Mouse (Mus musculus): ENCODE results near the gene Ankrd22.
A peak's percentile ranks its signal among the peaks of the same experiment; 100 is the strongest.

The Ankrd22 gene

DNA sequence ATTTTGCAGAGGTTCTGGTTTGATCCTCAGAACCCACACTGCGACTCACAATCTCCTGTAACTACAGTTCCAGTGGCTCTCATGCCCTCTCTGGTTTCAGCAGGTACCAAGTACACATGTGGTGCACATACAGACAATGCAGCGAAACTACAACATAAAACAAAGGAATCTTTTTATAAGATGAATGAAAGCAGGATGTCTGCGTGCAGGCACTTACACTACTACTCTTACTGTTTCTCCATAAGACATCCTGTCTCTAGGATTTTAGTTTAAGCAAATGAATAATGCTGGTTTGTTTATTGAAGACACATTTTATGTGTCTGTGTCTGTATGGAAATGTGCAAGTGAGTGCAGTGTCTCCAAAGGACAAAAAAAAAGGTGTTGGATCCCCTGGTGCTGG lies 15.4 kb upstream of the Ankrd22 start:
- no peak for DNase-seq (ENCODE audit: low spot score)

DNA sequence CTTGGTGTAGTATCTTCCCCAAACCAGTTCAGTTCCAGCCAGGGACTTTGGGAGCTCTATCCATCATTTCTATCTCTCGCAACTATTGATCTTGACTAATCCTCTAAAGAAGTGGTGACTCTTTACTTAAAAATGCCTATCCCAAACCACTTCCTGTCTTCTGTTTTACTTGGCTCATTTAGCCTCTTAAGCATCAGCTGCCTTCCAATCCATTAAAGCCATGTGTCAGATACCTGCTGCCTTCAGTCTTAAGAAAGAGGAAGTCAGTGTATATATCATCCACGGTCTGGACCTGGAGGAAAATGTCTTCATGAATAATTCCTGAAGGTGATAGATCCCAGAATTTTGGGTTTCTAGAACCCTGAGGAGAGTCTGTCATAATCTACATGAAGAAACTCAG lies 14.5 kb upstream of the Ankrd22 start:
- no peak for DNase-seq (ENCODE audit: low spot score)

DNA sequence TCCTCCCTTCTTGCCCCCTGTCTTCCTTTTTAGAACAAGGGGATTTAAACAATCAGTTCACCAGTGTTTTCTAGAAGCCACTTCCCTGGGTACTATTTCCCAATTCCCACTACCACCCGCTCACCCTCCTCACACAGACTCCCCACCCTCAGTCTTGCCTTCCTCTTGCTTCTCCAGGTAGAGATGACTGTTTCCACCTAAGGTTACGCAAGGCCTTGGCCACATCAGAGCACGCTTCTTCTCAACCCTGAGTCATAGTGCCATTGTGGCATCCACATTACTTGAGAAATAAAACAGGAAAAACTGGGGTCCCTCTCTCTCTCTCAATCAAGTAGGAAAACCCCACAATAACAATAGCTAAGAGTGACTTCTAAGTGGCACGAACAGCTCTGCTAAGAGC lies 13.3 kb upstream of the Ankrd22 start:
- no peak for DNase-seq (ENCODE audit: low spot score)

- DNase-seq (ENCODE audit: low spot score): no peak
Observed at GRCm38 (mm10) chr19:34174004-34174403, 8.2 kb upstream of the Ankrd22 start.

- DNase-seq (ENCODE audit: low spot score): no peak
Observed at GRCm38 (mm10) chr19:34171167-34171566, 5.3 kb upstream of the Ankrd22 start.

DNA sequence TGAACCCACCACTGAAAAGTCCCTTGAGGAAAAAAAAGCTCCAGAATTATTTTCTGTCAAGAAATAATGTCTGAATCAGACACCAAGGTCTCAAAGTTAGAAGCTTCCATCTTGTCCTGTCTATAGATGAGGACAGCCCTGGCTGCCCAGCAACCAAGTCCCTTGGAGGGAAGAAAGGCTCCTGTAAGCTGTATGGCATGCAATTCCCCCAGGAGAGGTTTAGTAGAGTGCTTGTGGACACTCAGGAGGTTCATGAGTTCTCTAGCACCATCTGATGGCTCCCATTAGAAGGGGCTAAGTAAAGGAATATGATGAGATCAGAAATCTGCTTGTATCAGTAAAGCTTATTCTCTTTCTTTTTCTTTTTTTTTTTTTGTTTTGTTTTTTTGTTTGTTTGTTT lies 3.3 kb upstream of the Ankrd22 start:
- DNase-seq (ENCODE audit: low spot score): no peak

DNA sequence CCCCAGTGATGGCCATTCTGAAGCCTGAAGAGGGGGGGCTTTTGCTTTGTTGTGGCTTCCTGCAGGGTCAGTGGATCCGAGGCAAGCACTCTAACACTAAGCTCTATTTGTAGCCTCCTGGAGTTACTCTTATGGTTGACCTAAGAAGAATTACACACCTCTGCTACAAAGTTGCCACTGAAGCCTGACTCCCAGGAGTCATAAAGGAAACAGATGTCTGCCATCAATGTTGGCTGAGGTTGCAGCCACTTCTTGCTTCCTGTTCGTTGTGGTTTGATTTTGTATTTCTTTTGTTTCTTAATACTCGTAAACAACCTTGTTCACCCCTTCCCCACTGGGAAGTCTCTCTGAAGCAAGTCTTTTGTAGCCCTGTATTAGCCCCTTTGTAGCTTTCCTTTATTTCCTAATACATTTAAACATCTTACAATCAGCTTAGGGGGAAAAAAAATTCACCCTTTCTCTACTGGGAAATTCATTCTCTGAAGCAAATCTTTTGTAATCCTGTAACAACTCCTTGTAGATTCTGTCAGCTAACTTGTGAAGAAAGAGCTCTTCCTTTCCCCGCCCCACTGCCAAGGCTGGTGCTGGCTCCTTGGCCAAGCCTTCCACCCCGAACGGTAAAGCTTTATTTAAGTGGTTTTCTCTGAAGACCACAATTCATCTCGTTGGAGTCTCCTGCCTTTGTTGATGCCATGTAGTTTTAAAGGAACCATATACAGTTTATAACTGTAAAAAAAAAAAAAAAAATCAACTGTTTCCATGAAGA lies 2.2 kb upstream of the Ankrd22 start:
- DNase-seq (ENCODE audit: low spot score): no peak

- DNase-seq (ENCODE audit: low spot score): no peak
Observed at GRCm38 (mm10) chr19:34166386-34166785, 533 bp upstream of the Ankrd22 start.

GRCm38 (mm10) chr19:34162693-34163092 lies 3.2 kb downstream of the Ankrd22 start:
- no peak for DNase-seq (ENCODE audit: low spot score)

DNA sequence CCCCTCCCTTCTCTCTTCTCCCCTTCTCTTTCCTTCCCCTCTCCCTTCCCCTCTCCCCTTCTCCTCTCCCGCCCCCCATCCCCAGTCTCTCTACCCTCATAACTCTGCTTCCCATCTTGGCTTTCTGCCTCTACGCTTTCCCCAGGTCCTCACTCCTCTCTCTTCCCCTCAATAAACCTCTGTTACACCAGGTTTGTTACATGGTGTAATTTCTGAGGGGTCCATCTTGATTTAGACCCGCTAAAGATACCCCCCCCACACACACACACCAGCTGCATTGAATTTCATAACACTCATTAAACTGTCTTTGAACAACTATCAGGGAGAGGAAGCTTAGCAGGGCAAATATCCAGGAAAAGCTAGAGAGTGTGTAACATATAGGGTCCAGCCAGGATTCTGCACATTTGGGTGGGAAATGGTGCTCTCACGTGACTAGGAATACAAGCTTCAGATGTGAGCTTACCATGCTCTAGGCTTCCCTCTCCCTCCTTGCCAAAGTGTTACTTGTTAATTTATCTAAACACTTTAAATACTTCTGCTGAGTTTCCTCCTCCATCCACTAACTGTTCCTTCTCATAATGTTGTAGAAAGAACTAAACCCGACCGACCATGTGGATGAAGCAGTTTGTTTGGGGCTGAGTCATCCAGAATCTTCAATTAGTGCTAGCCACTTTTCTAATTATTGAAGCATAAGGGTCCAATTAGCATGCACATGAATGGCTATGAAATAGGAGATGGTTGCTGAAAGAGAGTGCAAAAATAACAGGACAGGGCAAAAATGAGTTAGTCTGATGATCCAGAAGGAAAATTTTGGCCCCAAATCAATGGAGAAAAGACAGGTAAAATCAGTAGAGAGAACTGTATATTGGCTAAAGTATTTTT lies 12.3 kb downstream of the Ankrd22 start:
- no peak for DNase-seq (ENCODE audit: low spot score)

DNA sequence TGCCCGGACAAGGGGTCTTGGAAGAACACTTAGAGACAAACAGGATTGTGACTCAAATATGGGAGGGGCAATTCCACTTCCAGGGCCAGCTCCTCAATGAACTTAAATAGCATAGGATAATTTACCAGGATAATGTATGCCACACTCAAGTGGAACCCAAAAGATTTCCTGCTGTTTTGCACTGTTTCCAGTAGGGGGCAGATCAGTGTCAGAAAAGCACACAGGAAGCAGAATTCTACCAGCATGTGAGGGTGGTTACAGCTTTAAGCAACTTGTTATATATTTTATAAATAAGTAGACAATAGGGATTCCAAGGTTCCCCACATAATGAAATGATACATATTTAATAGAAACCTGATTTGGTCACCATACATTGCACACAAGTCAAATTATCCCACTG lies 13.9 kb downstream of the Ankrd22 start:
- no peak for DNase-seq (ENCODE audit: low spot score)

- DNase-seq (ENCODE audit: low spot score): no peak
Observed at GRCm38 (mm10) chr19:34148421-34148820, 17.4 kb downstream of the Ankrd22 start.

DNA sequence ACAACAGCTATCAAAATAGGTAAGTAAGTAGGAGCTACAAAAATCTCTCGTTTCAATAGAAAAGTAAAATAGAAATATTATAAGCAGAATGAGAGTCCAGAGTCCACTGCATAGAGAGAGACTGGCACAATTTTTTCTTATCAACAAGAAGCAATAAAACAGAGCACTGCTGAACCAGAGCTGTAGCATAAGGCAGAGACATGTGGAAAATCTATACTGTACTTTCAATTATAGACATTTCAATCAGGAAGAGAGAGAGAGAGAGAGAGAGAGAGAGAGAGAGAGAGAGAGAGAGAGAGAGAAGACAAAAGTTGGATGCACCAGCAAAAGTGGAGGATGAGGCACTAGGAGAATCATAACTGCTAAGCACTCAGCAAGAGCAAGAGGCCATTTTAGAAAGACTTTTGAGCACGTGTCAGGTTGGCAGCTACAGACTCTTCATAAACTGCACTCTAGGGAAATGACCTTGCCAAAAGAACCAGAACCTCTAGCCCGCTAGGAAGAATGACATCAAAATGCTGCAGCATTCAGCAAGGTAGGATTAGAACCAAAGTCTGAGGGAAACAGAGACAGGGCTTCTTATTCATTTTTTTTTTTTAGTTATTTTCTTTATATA lies 26.3 kb downstream of the Ankrd22 start:
- no peak for DNase-seq (ENCODE audit: low spot score)

GRCm38 (mm10) chr19:34138720-34139430 lies 27.0 kb downstream of the Ankrd22 start:
- DNase-seq (ENCODE audit: low spot score): no peak

DNA sequence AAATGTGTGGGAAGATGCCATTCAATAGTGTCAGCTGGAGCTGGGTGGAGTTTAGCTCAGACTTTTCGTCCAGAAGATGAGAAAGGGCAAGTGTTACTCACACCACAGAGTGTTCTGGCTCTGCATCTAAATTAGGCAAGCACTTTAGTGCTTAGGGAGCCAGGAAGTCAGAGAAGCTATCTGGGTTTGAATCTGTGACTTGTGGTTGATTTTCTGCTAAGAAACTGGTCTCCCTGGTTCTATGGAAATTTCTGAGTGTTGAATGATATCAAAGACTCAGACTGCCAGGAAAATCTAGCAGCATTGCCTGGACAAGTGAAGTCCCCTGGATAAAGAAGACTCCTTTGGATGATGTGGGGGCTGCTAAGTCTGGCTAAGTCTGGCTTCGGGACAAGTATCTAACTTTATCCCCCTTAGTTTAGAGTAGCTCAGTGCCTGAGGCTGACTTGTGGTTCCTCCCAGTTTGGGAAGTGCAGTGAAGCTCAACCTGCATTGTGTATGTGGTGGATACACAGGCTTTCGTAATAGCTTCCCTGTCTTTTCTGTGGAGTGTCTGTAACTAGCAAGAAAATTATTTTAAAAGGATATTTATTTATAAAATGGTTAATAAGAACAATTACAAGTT lies 45.6 kb downstream of the Ankrd22 start:
- DNase-seq (ENCODE audit: low spot score): peak; percentile 11

- DNase-seq (ENCODE audit: low spot score): no peak
Observed at GRCm38 (mm10) chr19:34119653-34120052, 46.2 kb downstream of the Ankrd22 start.

- peak; percentile 56 for DNase-seq (ENCODE audit: low spot score)
Observed at GRCm38 (mm10) chr19:34119102-34119501, 46.8 kb downstream of the Ankrd22 start.

- no peak for DNase-seq (ENCODE audit: low spot score)
Observed at GRCm38 (mm10) chr19:34104841-34105240, 61.0 kb downstream of the Ankrd22 start.

DNA sequence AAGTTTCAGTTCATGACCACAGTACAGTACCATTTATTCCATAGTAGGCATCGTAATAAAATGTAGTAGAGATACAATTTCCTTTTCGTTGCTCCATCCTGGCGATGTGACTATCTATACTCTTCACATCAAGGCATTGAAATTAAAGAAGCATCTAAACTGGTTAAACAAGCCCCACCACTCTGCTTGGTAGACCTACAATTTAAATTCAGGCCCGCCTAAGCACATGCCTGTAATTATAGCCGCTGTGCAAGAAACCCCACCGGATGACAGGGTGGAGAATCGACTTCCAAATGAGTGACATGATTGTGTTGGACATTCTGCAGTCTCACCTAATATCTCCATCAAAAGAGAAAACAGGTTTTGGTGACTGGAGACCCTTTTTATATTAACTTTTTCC lies 64.0 kb downstream of the Ankrd22 start:
- no peak for DNase-seq (ENCODE audit: low spot score)

GRCm38 (mm10) chr19:34100633-34101032 lies 65.2 kb downstream of the Ankrd22 start, which contains the start of gene Lipm:
Gene Lipm, plus strand, starts transcription at chr19:34100933.
- DNase-seq (ENCODE audit: low spot score): no peak

DNA sequence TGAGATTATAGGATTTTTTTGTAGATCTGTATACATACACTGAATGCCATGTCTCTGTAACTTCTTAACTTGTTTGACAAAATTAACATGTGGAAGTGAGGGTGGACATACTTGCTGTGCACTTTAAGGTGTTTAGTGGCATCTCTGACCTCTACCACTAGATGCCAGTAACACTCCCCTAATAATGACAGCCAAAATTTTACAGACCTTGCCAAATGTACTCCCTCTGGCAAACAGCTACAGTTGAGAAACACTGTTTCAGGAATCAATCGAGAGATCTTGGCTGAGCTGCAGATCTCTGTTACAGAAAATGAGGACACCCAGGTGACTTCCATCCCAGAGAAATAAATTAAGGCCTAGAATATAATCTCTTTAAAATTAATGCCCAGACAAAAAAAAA lies 69.6 kb downstream of the Ankrd22 start:
- DNase-seq (ENCODE audit: low spot score): no peak

DNA sequence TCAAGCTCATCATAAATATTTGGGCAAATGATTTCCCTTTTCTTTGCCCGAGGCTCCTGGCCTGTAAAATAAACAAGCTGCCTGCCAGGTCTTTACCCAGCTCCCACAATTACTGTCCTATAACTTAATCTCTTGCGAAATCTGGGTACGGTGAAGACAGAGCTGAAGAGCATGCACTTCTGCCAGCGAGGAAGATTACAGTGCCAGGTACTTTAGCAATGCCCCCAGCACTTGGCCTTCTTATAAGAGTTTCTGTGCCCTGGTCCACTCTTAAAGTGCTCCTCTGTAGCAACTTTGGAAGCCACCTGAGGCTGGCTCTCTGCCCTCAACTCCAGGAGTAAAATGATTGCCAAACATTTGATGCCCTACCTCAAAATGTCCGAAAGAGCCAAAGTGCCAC lies 70.5 kb downstream of the Ankrd22 start:
- no peak for DNase-seq (ENCODE audit: low spot score)
